Mouse (Mus musculus): ENCODE measurements around the gene Pdzk1ip1.

The Pdzk1ip1 gene

GRCm38 (mm10) chr4:115075204-115075915 is 13.1 kb upstream of the Pdzk1ip1 start:
- ATAC-seq (ENCODE audit: low TSS enrichment): no peak

- ATAC-seq (ENCODE audit: low TSS enrichment): no peak
Observed at GRCm38 (mm10) chr4:115078892-115079820, 9.4 kb upstream of the Pdzk1ip1 start.

- no peak for ATAC-seq (ENCODE audit: low TSS enrichment)
Observed at GRCm38 (mm10) chr4:115079821-115080349, 8.6 kb upstream of the Pdzk1ip1 start.

DNA sequence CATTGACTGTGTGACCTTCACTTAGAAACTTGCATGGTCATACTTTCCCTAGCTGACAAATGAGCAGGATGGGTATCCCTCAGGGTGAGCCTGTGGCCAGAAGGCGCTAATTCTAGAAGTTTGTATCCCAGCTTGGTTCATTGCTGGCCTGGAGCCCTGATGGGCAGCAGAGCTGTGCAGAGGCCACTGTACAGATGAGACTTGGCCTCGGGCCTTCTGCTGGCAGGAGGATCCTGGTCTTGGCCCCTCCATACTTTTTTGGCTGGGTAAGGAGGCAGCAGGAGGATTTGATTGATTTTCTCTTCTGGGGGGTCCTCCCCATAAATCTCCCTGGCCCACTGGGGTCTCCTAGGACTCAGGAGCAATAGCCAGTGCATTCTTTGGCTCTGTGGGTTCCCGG is 5.5 kb upstream of the Pdzk1ip1 start:
- no peak for ATAC-seq (ENCODE audit: low TSS enrichment)

DNA sequence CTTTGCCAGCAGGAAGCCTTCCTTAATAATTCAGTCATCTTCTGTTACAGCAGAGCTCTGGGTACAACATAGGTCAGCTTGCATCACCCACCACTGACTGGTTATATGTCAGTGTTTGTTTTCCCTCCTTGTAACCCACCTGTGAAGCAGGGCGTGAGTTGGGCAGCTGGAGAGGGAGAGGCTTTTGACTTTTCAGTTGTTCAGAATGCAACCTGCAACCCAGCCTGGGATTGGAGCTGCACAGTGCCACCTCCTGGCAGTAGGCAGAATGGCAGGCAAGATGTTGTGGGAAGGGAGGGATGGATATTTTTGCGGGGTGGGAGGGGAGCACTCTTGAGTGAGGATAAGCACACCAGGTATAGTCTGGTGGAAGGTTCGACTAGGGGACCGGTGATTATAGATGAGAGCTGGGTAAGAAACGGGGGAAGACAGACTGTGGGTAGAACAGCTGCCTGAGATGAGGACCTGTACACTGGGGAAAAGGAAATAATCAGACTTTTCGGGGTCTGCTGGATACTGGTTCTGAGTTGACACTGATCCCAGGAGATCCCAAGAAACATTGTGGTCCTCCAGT is 2.9 kb upstream of the Pdzk1ip1 start:
- peak; percentile 77 for ATAC-seq (ENCODE audit: low TSS enrichment)

GRCm38 (mm10) chr4:115086257-115086656 is 2.3 kb upstream of the Pdzk1ip1 start:
- no peak for ATAC-seq (ENCODE audit: low TSS enrichment)

- ATAC-seq (ENCODE audit: low TSS enrichment): no peak
Observed at GRCm38 (mm10) chr4:115086763-115087415, 1.6 kb upstream of the Pdzk1ip1 start.

GRCm38 (mm10) chr4:115090592-115090991 is 2.1 kb downstream of the Pdzk1ip1 start:
- ATAC-seq (ENCODE audit: low TSS enrichment): no peak

- no peak for ATAC-seq (ENCODE audit: low TSS enrichment)
Observed at GRCm38 (mm10) chr4:115091806-115092205, 3.3 kb downstream of the Pdzk1ip1 start.

DNA sequence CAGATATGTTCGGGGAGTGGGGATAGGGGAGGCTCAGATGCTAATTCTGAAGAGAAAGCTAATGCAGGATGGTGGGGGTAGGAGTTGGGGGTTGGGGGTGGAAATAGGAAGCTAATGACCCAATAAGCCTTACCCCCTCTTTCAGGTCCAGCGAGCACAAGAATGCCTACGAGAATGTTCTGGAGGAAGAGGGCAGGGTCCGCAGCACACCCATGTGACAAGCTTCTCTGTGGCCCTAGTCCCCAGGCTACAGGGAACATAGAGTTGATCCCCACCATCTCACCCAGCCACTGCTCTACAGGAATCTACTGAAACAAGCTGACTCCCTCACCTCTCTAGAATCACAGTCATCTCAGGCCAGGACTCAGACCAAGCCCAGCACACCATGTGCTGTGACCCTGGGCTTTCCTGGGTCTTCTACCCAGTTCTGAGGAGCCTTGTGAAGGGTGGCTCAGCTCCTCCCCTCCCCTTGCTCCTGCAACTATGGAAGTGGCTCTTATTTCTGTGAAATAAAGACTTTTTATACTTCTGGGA is 4.9 kb downstream of the Pdzk1ip1 start:
- ATAC-seq (ENCODE audit: low TSS enrichment): no peak

- no peak for ATAC-seq (ENCODE audit: low TSS enrichment)
Observed at GRCm38 (mm10) chr4:115094056-115094455, 5.5 kb downstream of the Pdzk1ip1 start.

DNA sequence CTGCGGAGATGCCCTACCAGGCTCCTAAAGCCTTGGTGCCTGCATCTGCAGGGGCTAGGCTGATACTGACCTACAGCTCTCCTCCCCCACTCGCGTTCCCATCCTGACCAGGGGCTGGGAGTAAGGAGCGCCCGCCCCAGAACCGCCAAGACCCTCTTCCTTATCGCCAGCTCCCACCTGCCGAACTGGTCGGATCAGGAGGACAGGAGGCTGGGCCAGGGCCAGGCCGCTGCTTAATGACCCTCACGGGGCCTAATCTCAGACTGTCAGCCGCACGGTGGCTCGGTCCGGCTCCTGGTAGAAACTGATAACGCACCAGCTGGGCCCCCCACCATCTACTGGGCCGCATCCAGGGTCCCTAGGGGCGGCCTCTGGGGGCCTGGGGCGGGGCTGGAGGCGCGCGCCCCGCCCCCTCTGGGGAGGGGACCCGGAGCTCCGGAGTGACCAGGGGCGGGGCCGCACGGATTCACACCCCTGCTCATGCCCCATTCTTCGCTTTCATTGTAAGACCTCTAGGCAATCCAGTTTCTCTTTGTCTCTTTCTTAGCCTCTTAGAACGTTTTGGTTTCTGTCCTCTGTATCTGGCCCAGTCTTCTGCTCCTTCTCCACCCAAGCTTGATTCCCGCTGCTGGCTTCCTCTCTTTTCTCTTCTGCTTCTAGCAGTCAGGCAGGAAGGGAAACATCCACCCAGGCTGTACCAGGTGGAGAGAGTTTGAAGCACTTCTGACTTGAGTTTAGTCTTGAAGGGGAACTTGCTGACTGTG is 7.3 kb downstream of the Pdzk1ip1 start:
- ATAC-seq (ENCODE audit: low TSS enrichment): peak; percentile 59

- ATAC-seq (ENCODE audit: low TSS enrichment): peak; percentile 5; the same call in 1 of the 2 replicates
Observed at GRCm38 (mm10) chr4:115096435-115097145, 8.1 kb downstream of the Pdzk1ip1 start.

GRCm38 (mm10) chr4:115097146-115097496 is 8.6 kb downstream of the Pdzk1ip1 start:
- no peak for ATAC-seq (ENCODE audit: low TSS enrichment)

- peak; percentile 72 for ATAC-seq (ENCODE audit: low TSS enrichment)
Observed at GRCm38 (mm10) chr4:115101682-115102081, 13.2 kb downstream of the Pdzk1ip1 start.

- peak; percentile 93 for ATAC-seq (ENCODE audit: low TSS enrichment)
Observed at GRCm38 (mm10) chr4:115103510-115103909, 15.0 kb downstream of the Pdzk1ip1 start.

DNA sequence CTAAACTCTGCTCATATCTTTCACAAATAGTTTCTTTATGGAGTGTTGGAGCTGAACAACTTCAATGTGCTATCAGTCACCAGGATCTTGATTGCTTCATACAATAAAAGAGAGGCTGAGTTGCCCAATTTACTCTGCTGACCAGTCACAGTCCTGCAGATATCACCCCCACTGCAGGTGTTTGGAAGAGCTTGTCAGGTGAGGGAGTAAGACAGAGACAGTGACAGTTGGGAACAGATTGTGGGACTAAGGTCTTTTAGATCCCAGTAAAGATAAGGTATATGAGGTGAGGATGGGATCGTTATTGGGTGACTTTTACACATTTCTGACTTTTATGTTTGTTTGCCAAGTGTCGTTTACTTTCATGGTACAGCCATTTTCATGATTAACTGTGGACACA is 22.7 kb downstream of the Pdzk1ip1 start:
- no peak for ATAC-seq (ENCODE audit: low TSS enrichment)

DNA sequence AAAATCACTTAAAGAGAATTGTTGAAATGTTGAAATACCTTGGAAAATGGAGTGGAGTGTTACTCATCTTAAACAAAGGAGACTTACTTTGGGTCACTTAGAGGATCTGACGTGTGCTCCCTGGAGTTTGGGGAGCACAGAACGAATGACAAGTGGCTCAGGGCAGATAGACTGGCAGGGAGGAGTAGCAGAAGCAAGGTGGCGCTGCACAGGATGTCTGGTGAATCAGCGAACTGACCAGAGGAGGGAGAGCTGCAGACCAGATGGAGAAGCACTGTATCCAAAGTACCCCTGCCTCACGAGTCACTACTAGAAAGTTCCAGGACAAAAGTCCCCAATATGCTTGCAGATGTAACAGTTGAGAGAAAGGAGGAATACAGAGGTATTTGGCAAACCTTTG is 24.8 kb downstream of the Pdzk1ip1 start:
- no peak for ATAC-seq (ENCODE audit: low TSS enrichment)

GRCm38 (mm10) chr4:115119642-115120041 is 31.1 kb downstream of the Pdzk1ip1 start:
- no peak for ATAC-seq (ENCODE audit: low TSS enrichment)

- ATAC-seq (ENCODE audit: low TSS enrichment): no peak
Observed at GRCm38 (mm10) chr4:115121162-115121561, 32.7 kb downstream of the Pdzk1ip1 start.
